Mouse (Mus musculus): Measurements from ENCODE around the gene Dync1li2. TPM values are rescaled to one million over a fixed set of nuclear protein-coding genes. Genes with fewer than 3 reads are reported as not detected.

The Dync1li2 gene
- total RNA-seq, 2 experiments from 2014 or later: 25.5 to 53.1 TPM

DNA sequence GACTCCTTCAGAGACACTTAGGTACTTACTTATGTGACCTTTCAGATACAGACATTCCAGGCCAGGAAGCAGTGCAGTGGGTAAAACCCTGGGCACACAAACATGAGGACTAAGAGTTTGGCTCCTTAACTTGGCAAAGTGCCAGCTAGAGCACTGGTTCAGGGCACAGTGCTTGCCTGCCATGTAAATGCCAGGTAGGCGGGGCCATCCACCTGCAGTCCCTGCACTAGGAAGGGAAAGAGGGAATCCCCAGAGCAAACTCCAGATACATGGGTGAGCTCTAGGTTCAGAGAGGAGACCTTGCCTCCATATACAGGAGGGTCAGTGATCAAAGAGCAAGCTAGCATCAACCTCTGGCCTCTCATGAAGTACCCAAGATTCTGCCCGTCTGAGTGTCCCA is 54.9 kb downstream of the Dync1li2 start:
- ATAC-seq (replicated peaks; ENCODE audit: low FRiP score, low TSS enrichment, poor library complexity, severe bottlenecking): no peak

DNA sequence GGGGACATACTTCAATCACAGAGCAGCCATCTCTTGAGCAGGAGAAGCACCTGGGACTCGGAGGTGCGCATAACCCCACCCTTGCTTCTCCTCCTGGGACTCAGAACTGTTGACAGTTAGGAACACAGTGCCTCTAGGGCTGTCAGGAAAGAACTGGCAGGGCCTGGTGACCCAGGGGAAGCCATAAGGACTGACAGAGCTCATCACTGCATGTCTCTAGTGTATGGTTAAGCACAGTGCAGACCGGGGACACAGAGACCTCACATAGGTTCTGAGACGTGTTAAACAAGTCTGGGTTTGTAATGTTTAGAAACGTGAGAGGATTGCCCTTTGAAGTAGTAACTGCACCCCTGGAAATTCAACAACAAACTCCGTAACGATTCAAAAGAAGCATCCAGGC is 55.3 kb downstream of the Dync1li2 start:
- no peak for ATAC-seq (replicated peaks; ENCODE audit: low FRiP score, low TSS enrichment, poor library complexity, severe bottlenecking)

DNA sequence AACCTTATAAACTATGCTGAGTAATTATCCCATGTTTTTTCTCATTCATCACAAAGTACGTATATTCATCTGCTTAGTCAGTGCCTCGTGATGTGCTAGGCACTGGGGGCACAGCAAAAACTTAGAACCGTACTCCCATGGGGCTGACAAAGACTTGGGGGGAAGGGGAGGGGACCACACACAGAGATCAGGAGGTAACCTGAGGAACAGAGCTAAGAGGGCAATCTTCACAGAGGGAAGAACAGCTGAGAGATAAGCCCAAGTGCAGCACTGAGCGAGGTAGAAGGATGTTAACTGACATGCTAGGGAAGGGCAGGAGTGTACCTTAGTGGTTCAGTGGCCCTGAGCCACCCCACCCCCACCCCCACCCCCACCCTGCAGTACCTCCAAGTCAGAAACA is 56.2 kb downstream of the Dync1li2 start:
- ATAC-seq (replicated peaks; ENCODE audit: low FRiP score, low TSS enrichment, poor library complexity, severe bottlenecking): no peak

DNA sequence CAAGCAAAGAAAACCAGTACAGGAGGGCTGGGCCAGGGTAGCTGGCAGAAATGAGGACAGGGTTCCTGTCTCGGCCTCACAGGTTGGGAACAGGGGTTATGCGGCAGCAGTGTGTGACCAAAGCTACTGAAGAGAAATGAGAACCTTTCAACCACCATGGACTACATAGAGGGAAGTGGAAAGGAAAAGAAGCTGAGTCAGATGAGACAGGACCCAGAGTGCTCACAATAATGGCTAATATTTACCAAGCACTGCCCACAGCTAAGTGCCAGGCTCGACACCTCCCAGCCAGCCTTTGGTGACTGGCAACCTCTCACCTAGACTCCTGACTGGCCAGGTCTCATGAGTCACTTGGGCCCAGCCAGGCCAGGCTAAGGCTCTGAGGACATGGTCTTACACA is 58.9 kb downstream of the Dync1li2 start:
- ATAC-seq (replicated peaks; ENCODE audit: low FRiP score, low TSS enrichment, poor library complexity, severe bottlenecking): no peak

DNA sequence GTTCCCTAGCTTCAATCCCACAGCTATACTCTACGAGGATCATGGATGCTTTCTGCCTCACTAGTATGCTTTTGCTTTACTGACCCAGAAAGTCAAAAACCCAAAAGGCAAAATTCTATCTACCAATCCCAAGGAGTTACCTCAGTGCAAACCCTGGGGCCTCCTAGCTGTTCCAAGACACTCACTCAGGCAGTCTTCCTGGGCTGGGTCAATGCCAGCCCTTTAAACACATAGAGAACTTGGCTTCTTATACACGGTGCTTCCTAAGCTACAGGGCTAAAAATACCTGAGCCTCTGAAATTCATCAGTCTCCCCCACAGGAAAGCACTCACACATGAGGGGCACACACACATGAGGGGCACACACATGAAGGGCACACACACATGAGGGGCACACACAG is 59.6 kb downstream of the Dync1li2 start:
- ATAC-seq (replicated peaks; ENCODE audit: low FRiP score, low TSS enrichment, poor library complexity, severe bottlenecking): no peak

DNA sequence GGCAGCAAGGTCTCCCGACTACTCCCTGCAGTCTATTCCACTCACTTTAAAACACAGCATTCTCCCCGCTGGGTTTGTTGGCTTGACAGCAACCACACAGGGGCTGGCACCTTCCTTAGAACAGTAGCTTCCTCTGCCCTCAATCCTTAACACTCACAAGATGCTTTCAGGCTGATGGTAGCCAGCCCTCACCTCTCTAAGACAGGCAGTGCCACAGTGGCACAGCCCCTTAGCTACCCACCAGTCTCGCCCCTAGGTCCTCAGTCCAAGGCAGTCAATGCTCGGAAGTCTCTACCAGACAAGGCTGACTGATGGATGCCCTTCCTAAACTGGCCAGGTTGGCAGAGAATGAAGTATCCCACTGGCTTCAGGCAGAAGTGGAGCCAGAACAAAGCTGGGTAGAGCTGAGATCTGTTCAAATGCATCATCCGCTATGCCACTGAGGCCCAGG is 61.9 kb downstream of the Dync1li2 start:
- no peak for ATAC-seq (replicated peaks; ENCODE audit: low FRiP score, low TSS enrichment, poor library complexity, severe bottlenecking)

DNA sequence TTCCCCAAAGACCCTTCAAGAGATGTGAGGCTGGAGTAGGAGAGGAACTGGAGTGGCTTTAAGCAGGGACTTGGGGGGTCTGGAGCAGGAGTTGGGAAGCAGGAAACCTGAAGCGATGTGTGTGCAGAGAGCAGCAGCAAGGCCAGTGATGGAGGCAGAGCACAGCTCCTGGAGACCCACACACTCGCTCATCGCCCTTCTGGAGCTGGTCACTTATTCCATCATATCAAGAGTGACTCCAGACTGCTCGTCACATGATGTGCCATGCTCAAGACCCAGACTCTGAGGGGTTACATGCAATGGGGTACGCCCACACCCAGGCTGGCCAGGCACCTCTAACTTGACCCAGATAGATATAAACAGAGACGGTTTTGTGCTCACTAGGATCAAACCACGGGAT is 62.6 kb downstream of the Dync1li2 start:
- no peak for ATAC-seq (replicated peaks; ENCODE audit: low FRiP score, low TSS enrichment, poor library complexity, severe bottlenecking)

DNA sequence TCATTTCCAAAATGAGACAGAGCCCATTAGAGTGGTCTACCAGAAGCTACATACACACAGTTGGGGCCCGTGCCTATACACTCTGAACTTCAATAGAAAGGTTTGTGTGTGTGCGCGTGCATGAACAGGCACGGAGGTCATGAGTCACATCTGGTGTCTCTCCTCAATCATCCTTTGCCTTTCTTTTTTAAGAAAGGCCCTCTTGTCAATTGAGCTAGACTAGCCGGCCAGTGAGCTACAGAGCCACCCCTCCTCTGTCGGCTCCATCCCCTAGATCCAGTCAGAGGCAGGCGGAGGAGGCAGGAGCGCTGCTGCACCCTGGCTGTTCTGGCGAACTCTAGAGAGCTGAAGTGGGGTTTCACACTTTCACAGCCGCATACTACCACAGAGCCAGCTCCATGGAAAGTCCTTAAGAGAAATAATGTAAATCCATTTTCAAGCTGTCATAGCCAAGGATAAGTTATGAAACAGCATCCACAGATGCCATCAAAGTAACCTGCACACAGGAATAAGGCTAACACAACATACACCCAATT is 63.5 kb downstream of the Dync1li2 start:
- ATAC-seq (replicated peaks; ENCODE audit: low FRiP score, low TSS enrichment, poor library complexity, severe bottlenecking): no peak

DNA sequence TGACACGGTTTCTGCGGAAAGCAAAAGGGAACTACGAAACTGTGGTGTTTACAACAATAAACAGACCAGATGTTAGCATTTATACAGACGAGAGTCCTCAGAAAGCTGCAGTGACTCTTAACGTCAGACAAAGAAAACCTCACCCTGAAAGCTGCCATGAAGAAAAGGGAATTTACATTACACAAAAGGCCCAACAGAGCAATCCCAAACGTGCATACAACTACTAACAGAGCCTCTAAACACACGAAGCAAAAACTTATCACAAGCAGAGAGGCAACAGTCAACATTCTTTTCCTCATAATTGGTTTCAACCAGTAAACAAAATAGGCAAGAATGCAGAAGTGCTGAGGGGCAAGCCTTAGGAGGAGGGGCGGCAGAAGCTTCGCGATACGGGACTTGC is 66.2 kb downstream of the Dync1li2 start:
- no peak for ATAC-seq (replicated peaks; ENCODE audit: low FRiP score, low TSS enrichment, poor library complexity, severe bottlenecking)

DNA sequence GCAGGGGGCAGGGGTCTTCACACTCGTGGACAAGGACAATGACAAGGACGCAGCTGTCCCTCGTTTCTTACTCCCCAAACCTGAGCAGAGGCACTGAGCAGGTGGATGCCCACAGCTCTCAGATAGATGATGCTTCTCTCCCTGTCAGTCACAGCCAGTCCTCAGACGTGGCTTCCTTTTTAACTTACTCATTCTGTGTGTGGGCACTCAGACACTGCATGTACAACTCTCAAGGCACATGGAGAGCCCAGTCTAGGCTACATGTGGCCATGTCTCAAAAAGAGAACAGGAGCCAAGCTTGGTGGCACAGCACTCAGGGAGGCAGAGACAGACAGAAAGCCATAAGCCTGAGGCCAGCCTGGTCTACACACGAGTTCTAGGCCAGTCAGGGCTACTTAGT is 66.9 kb downstream of the Dync1li2 start:
- no peak for ATAC-seq (replicated peaks; ENCODE audit: low FRiP score, low TSS enrichment, poor library complexity, severe bottlenecking)

DNA sequence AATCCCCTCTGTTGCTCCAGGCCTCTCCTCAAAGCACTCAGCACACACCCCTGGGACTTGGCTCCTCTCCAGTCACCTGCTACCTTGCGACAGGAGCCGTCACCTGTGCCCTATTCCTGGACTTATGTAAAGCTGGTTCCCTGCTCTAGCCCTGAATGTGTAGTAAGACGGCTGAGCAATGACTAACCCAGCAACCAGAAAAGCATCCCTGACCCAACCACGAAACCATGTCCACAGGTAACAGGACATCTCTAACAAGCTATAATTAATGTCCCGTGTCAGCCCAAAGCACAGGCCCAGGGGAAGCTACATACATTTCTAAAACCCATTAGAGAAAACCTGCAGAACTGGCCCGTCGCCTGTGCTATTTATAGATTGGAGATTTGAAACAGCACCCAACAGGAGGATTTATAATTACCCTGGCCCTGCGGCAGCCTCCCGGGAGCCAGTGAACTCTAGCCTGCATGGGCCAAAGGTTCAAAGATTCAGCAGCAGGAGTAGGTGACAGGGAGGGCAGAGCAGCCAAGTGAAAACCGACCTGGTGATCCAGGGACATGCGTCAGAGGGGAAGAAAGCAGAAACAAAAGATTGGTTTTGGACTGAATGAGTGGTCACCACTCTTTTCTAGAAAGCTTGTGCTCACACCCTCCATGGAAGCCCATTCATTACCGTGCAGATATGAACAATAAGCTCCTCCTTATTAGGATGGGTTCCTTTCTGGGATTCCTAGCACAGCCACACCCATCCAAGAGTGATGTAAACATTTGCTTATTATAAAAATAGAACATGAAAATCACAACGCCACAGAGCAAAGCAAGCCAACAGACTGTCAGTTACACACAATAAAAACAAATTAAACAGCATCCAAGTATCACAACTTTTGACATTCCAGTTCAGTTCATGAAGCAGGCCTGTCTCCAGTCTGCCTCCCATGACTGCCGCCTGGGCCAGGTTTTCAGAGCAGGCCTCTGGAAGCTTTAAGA is 67.7 kb downstream of the Dync1li2 start:
- no peak for ATAC-seq (replicated peaks; ENCODE audit: low FRiP score, low TSS enrichment, poor library complexity, severe bottlenecking)

DNA sequence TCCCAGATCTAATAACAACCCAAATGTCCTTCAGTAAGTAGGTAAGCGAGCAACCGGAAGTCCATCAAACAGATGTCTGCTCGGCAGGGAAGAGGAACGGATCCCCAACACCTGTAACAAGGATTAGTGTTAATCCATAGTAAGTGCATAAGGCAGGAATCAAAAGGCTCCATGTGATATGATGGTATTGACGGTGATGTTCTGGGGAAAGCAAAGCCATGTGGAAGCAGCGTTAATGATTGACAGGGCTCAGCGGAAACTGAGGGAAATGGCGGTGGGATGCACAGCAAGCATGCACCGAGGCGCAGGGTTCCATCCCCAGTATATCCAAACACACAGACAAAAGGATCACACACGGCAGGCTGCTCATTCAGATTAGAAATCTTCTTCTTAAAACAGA is 68.6 kb downstream of the Dync1li2 start:
- no peak for ATAC-seq (replicated peaks; ENCODE audit: low FRiP score, low TSS enrichment, poor library complexity, severe bottlenecking)

DNA sequence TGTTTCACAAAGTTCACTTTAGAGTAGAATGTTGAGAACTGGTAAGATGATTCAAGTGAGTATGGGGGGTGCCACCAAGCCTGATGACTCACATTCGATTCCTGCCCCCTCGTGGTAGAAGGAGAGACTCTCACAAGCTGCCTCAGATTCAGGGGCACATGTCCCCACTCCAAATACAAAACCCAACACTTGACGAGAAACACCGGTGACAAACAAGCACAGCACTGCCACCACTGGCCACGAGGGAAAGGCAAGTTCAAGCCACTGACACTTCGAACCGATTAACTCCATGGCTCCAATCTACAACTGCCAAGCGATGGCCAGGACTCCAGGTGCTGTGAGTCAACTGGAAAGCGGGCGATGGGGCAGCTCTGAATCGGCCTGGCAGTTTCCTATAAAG is 69.1 kb downstream of the Dync1li2 start:
- ATAC-seq (replicated peaks; ENCODE audit: low FRiP score, low TSS enrichment, poor library complexity, severe bottlenecking): peak; percentile 42

DNA sequence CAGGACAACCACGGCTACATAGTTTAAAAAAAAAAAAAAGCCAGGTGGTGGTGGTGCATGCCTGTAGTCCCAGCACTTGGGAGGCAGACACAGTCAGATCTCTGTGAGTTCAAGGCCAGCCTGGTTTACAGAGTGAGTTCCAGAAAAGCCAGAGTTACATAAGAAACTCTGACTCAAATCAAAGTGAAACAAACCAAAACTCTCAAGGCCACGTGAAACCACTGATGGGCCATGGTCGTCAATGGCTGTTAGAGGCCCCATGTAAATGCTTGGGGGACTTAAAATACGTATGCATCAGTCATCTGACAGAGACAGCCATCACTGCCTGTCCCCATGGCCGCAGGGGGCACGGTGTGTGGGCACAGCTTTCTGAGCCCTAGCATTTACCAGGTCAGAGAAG is 71.7 kb downstream of the Dync1li2 start:
- no peak for ATAC-seq (replicated peaks; ENCODE audit: low FRiP score, low TSS enrichment, poor library complexity, severe bottlenecking)

DNA sequence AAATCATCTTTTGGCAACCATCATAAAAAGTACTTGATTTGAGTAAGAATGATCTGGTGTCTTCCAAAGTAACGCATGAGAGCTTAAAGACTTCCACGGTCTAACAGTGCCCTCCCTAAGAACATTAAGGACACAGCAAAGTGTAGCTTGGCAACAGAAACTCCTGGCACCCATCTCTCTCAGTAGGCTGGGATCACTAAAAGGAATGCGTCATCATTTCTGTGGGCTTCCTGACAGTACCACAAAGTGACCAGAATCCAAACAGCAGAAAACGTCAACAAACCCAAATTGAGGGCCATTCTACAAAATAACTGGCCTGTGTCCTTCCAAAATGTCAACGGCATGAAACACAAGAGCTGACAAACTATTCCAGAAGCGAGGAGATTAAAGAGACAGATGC is 72.8 kb downstream of the Dync1li2 start:
- no peak for ATAC-seq (replicated peaks; ENCODE audit: low FRiP score, low TSS enrichment, poor library complexity, severe bottlenecking)

DNA sequence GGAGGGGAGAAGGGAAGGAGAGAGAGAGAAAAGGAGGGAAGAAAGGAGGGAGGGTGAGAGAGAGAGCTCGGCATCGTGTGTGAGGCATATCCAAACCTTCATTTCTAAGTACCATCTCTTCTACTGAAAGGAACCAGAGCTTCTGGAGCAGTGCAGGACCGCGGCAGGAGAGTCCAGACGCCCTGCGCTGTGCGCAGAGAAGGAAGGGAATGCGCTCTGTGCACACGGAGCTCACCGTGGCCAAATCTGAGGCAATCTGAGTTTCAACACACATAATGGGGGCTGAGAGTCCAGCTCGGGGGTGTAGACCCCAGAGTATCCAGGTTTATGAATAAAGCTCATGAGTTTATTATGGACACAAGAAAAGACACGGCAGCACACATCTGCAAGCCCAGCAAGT is 73.3 kb downstream of the Dync1li2 start:
- ATAC-seq (replicated peaks; ENCODE audit: low FRiP score, low TSS enrichment, poor library complexity, severe bottlenecking): no peak

Other genes starting within 250 kb of the Dync1li2 start
- 9.5 and 30.7 TPM in 2 replicates for gene Tk2, start 194.5 kb downstream of the Dync1li2 start, total RNA-seq (2014; fragmentation: Nextera tagmentation)
- gene Tk2, start 194.5 kb downstream of the Dync1li2 start, total RNA-seq (2017): 12.4 and 14.5 TPM in 2 replicates
- gene Cklf, start 192.2 kb downstream of the Dync1li2 start, total RNA-seq (2014; fragmentation: Nextera tagmentation): 37.3 and 45.8 TPM in 2 replicates
- 7.6 and 14.6 TPM in 2 replicates for gene Cklf, start 192.2 kb downstream of the Dync1li2 start, total RNA-seq (2017)
- not detected in 2 replicates for gene Cmtm2a, start 149.9 kb downstream of the Dync1li2 start, total RNA-seq (2014; fragmentation: Nextera tagmentation)
- gene Cmtm2a, start 149.9 kb downstream of the Dync1li2 start, total RNA-seq (2017): not detected in 2 replicates
- not detected in 2 replicates for gene Gm45711, start 133.0 kb downstream of the Dync1li2 start, total RNA-seq (2014; fragmentation: Nextera tagmentation)
- gene Gm45711, start 133.0 kb downstream of the Dync1li2 start, total RNA-seq (2017): not detected in 2 replicates
- not detected in 2 replicates for gene Cmtm1, start 132.9 kb downstream of the Dync1li2 start, total RNA-seq (2014; fragmentation: Nextera tagmentation)
- gene Cmtm1, start 132.9 kb downstream of the Dync1li2 start, total RNA-seq (2017): not detected in 2 replicates
- gene Gm11020, start 121.5 kb downstream of the Dync1li2 start, total RNA-seq (2014; fragmentation: Nextera tagmentation): not detected in 2 replicates
- gene Gm11020, start 121.5 kb downstream of the Dync1li2 start, total RNA-seq (2017): not detected in 2 replicates
- not detected in 2 replicates for gene Cmtm2b, start 120.8 kb downstream of the Dync1li2 start, total RNA-seq (2014; fragmentation: Nextera tagmentation)
- gene Cmtm2b, start 120.8 kb downstream of the Dync1li2 start, total RNA-seq (2017): not detected in 2 replicates
- 4.9 and 5.8 TPM in 2 replicates for gene Cmtm3, start 103.6 kb downstream of the Dync1li2 start, total RNA-seq (2014; fragmentation: Nextera tagmentation)
- 1.4 and 7.3 TPM in 2 replicates for gene Cmtm3, start 103.6 kb downstream of the Dync1li2 start, total RNA-seq (2017)
- 0.32 and 1.2 TPM in 2 replicates for gene Cmtm4, start 47.2 kb downstream of the Dync1li2 start, total RNA-seq (2014; fragmentation: Nextera tagmentation)
- gene Cmtm4, start 47.2 kb downstream of the Dync1li2 start, total RNA-seq (2017): 1.1 and 1.7 TPM in 2 replicates
- not detected in 2 replicates for gene Terb1, start 66.9 kb upstream of the Dync1li2 start, total RNA-seq (2014; fragmentation: Nextera tagmentation)
- not detected in 2 replicates for gene Terb1, start 66.9 kb upstream of the Dync1li2 start, total RNA-seq (2017)
- 83.2 and 84.8 TPM in 2 replicates for gene Nae1, start 91.6 kb upstream of the Dync1li2 start, total RNA-seq (2014; fragmentation: Nextera tagmentation)
- gene Nae1, start 91.6 kb upstream of the Dync1li2 start, total RNA-seq (2017): 172 and 193 TPM in 2 replicates
- gene Car7, start 91.6 kb upstream of the Dync1li2 start, total RNA-seq (2014; fragmentation: Nextera tagmentation): 1.8 TPM in 1 of 2 replicates, not detected in the other
- 3.6 TPM in 1 of 2 replicates, not detected in the other for gene Car7, start 91.6 kb upstream of the Dync1li2 start, total RNA-seq (2017)
- gene Pdp2, start 148.4 kb upstream of the Dync1li2 start, total RNA-seq (2014; fragmentation: Nextera tagmentation): 8.6 and 9.5 TPM in 2 replicates
- 10.2 and 10.4 TPM in 2 replicates for gene Pdp2, start 148.4 kb upstream of the Dync1li2 start, total RNA-seq (2017)
- gene Cdh16, start 181.3 kb upstream of the Dync1li2 start, total RNA-seq (2014; fragmentation: Nextera tagmentation): not detected in 2 replicates
- not detected in 2 replicates for gene Cdh16, start 181.3 kb upstream of the Dync1li2 start, total RNA-seq (2017)
- 1.1 TPM in 1 of 2 replicates, not detected in the other for gene Rrad, start 188.3 kb upstream of the Dync1li2 start, total RNA-seq (2014; fragmentation: Nextera tagmentation)
- 0.19 and 0.94 TPM in 2 replicates for gene Rrad, start 188.3 kb upstream of the Dync1li2 start, total RNA-seq (2017)
- gene Ciao2b, start 198.9 kb upstream of the Dync1li2 start, total RNA-seq (2014; fragmentation: Nextera tagmentation): 51.5 and 66.1 TPM in 2 replicates
- 26.4 and 27.7 TPM in 2 replicates for gene Ciao2b, start 198.9 kb upstream of the Dync1li2 start, total RNA-seq (2017)

All from megakaryocyte-erythroid progenitor cell, adult 5-6 weeks (primary cell).